Mouse (Mus musculus) intestine, embryonic 15.5 days (tissue): ENCODE measurements at regions not wholly inside any gene's neighbourhood (a gene's known extent, or its start where the extent isn't known, plus 50 kb on each side); places are given as distances from the start of the nearest gene placed in this dataset.
A peak's percentile ranks its signal among the peaks of the same experiment; 100 is the strongest.

Experiments used
- ATAC-seq: fragments of 200-750 bp; cut with Nextera tagmentation; 2 replicates; pipeline ENCODE4 v1.8.0; 2017; ENCODE audit warnings: moderate TSS enrichment, moderate library complexity
- H3K27ac ChIP-seq: fragments of 300-500 bp; sonication (generic); 2 replicates; pipeline ENCODE4 v1.5.1; 2015; ENCODE audit warnings: mild to moderate bottlenecking, inconsistent platforms
- H3K27me3 ChIP-seq: fragments of 300-500 bp; sonication (generic); replicated peaks from 2 replicates; pipeline ENCODE4 v1.6.1; 2015; ENCODE audit warnings: inconsistent platforms
- H3K36me3 ChIP-seq: fragments of 300-500 bp; sonication (generic); 2 replicates; pipeline ENCODE4 v1.6.1; 2015; ENCODE audit warnings: inconsistent platforms
- H3K4me1 ChIP-seq: fragments of 300-500 bp; sonication (generic); replicated peaks from 2 replicates; pipeline ENCODE4 v1.6.1; 2015; ENCODE audit warnings: inconsistent platforms
- H3K4me2 ChIP-seq: fragments of 300-500 bp; sonication (generic); replicated peaks from 2 replicates; pipeline ENCODE4 v1.6.1; 2015; ENCODE audit warnings: mild to moderate bottlenecking, inconsistent platforms
- H3K4me3 ChIP-seq: fragments of 300-500 bp; sonication (generic); replicated peaks from 2 replicates; pipeline ENCODE4 v1.5.1; 2015; ENCODE audit warnings: inconsistent platforms
- H3K9ac ChIP-seq: fragments of 300-500 bp; sonication (generic); 2 replicates; pipeline ENCODE4 v1.6.1; 2015; ENCODE audit warnings: inconsistent platforms
- H3K9me3 ChIP-seq: fragments of 300-500 bp; sonication (generic); 2 replicates; pipeline ENCODE4 v1.6.1; 2016; ENCODE audit warnings: inconsistent platforms
- WGBS: fragments of 180-500 bp; shearing (Covaris S2); methylation state at CpG from one replicate; pipeline ENCODE4 v1.1.7; 2015; 5-methylcytosine and 5-hydroxymethylcytosine counted together

- H3K4me3 ChIP-seq = no peak overlapping the region
- no peak overlapping the region for H3K9ac ChIP-seq
- no peaks in the 10 kb centered on the region for H3K9me3 ChIP-seq
- H3K27me3 ChIP-seq = no peaks in the 10 kb centered on the region
- H3K4me2 ChIP-seq = no peak overlapping the region
- ATAC-seq = no peak
- H3K4me1 ChIP-seq = no peaks in the 10 kb centered on the region
- whole genome bisulfite sequencing = 61% methylated on average over 16 of the region's 16 CpGs
- no peak overlapping the region for H3K27ac ChIP-seq
- H3K36me3 ChIP-seq = no peaks in the 10 kb centered on the region
Measured at GRCm38 (mm10) chr3:144318761-144319467, 113.9 kb upstream of the Lmo4 start.

- Histone ChIP-seq H3K4me1 (no peaks in the 10 kb centered on the region), H3K4me3 (no peak overlapping the region), H3K9me3 (no peaks in the 10 kb centered on the region), H3K9ac (no peak overlapping the region), H3K27ac (no peak overlapping the region), H3K27me3 (no peaks in the 10 kb centered on the region), H3K36me3 (no peaks in the 10 kb centered on the region), H3K4me2 (no peak overlapping the region)
- no peak for ATAC-seq
- WGBS = 78% methylated on average over 5 of the region's 5 CpGs
Measured at GRCm38 (mm10) chr3:144310748-144311147, 105.7 kb upstream of the Lmo4 start.

GRCm38 (mm10) chr3:144308616-144309015 is 103.6 kb upstream of the Lmo4 start:
- H3K9me3 ChIP-seq = no peaks in the 10 kb centered on the region
- no peak overlapping the region for H3K4me2 ChIP-seq
- H3K27ac ChIP-seq = no peak overlapping the region
- no peaks in the 10 kb centered on the region for H3K36me3 ChIP-seq
- no peaks in the 10 kb centered on the region for H3K4me1 ChIP-seq
- no peak overlapping the region for H3K9ac ChIP-seq
- no peak for ATAC-seq
- H3K27me3 ChIP-seq = no peaks in the 10 kb centered on the region
- 71% methylated on average over 4 of the region's 4 CpGs for WGBS
- no peak overlapping the region for H3K4me3 ChIP-seq

GRCm38 (mm10) chr3:144307557-144307956 is 102.5 kb upstream of the Lmo4 start:
- Histone ChIP-seq H3K36me3 (no peaks in the 10 kb centered on the region), H3K4me1 (no peaks in the 10 kb centered on the region), H3K27ac (no peak overlapping the region), H3K9ac (no peak overlapping the region), H3K4me3 (no peak overlapping the region), H3K27me3 (no peaks in the 10 kb centered on the region), H3K4me2 (no peak overlapping the region), H3K9me3 (no peaks in the 10 kb centered on the region)
- 80% methylated on average over 3 of the region's 3 CpGs for WGBS
- ATAC-seq = no peak

- ATAC-seq = no peak
- Histone ChIP-seq H3K4me2 (no peak overlapping the region), H3K9me3 (no peaks in the 10 kb centered on the region), H3K27me3 (no peaks in the 10 kb centered on the region), H3K27ac (no peak overlapping the region), H3K4me1 (no peaks in the 10 kb centered on the region), H3K36me3 (no peaks in the 10 kb centered on the region), H3K4me3 (no peak overlapping the region), H3K9ac (no peak overlapping the region)
- 74% methylated on average over 4 of the region's 4 CpGs for WGBS
Measured at GRCm38 (mm10) chr3:144305456-144305855, 100.4 kb upstream of the Lmo4 start.

- ATAC-seq = no peak
- Histone ChIP-seq H3K4me3 (no peak overlapping the region), H3K36me3 (no peaks in the 10 kb centered on the region), H3K4me1 (no peaks in the 10 kb centered on the region), H3K27ac (no peak overlapping the region), H3K4me2 (no peak overlapping the region), H3K9ac (no peak overlapping the region), H3K27me3 (no peaks in the 10 kb centered on the region), H3K9me3 (no peaks in the 10 kb centered on the region)
- 54% methylated on average over 4 of the region's 4 CpGs for WGBS
Measured at GRCm38 (mm10) chr3:144304924-144305323, 99.9 kb upstream of the Lmo4 start.

GRCm38 (mm10) chr3:144302626-144303025 is 97.6 kb upstream of the Lmo4 start:
- Histone ChIP-seq H3K4me3 (no peak overlapping the region), H3K27ac (no peak overlapping the region), H3K4me2 (no peak overlapping the region), H3K27me3 (no peaks in the 10 kb centered on the region), H3K36me3 (no peaks in the 10 kb centered on the region), H3K9me3 (no peaks in the 10 kb centered on the region), H3K9ac (no peak overlapping the region), H3K4me1 (no peaks in the 10 kb centered on the region)
- WGBS = 82% methylated on average over 3 of the region's 3 CpGs
- peak; percentile 83 for ATAC-seq

- Histone ChIP-seq H3K27ac (no peak overlapping the region), H3K4me3 (no peak overlapping the region), H3K9ac (no peak overlapping the region), H3K36me3 (no peaks in the 10 kb centered on the region), H3K9me3 (no peaks in the 10 kb centered on the region), H3K4me1 (no peaks in the 10 kb centered on the region), H3K4me2 (no peak overlapping the region), H3K27me3 (no peaks in the 10 kb centered on the region)
- WGBS = 62% methylated on average over 3 of the region's 3 CpGs
- ATAC-seq = peak; percentile 66
Measured at GRCm38 (mm10) chr3:144301068-144301467, 96.0 kb upstream of the Lmo4 start.

GRCm38 (mm10) chr3:144299239-144299638 is 94.2 kb upstream of the Lmo4 start:
- no peak for ATAC-seq
- H3K27me3 ChIP-seq = no peaks in the 10 kb centered on the region
- no peak overlapping the region for H3K9ac ChIP-seq
- H3K4me2 ChIP-seq = no peak overlapping the region
- H3K36me3 ChIP-seq = no peaks in the 10 kb centered on the region
- no peaks in the 10 kb centered on the region for H3K4me1 ChIP-seq
- no peak overlapping the region for H3K4me3 ChIP-seq
- H3K27ac ChIP-seq = no peak overlapping the region
- 87% methylated on average over 5 of the region's 5 CpGs for WGBS
- H3K9me3 ChIP-seq = no peaks in the 10 kb centered on the region

- H3K9ac ChIP-seq = no peak overlapping the region
- 78% methylated on average over 3 of the region's 3 CpGs for WGBS
Measured at GRCm38 (mm10) chr3:144289489-144289888, 84.5 kb upstream of the Lmo4 start.

GRCm38 (mm10) chr3:144286100-144286499 is 81.1 kb upstream of the Lmo4 start:
- Histone ChIP-seq H3K4me3 (no peak overlapping the region), H3K36me3 (no peaks in the 10 kb centered on the region), H3K9me3 (no peaks in the 10 kb centered on the region), H3K4me2 (no peak overlapping the region), H3K4me1 (no peaks in the 10 kb centered on the region), H3K27ac (no peak overlapping the region), H3K9ac (no peak overlapping the region), H3K27me3 (no peaks in the 10 kb centered on the region)
- WGBS = 88% methylated on average over 8 of the region's 8 CpGs
- ATAC-seq = no peak

More at GRCm38 (mm10) chr3:144289489-144289888, 84.5 kb upstream of the Lmo4 start:
- Histone ChIP-seq H3K36me3 (no peaks in the 10 kb centered on the region), H3K9me3 (no peaks in the 10 kb centered on the region), H3K4me2 (no peak overlapping the region), H3K4me1 (no peaks in the 10 kb centered on the region), H3K27ac (no peak overlapping the region), H3K4me3 (no peak overlapping the region), H3K27me3 (no peaks in the 10 kb centered on the region)
- no peak for ATAC-seq

GRCm38 (mm10) chr3:144284326-144284725 is 79.3 kb upstream of the Lmo4 start:
- WGBS = 74% methylated on average over 3 of the region's 3 CpGs
- H3K27me3 ChIP-seq = no peaks in the 10 kb centered on the region
- no peak overlapping the region for H3K4me3 ChIP-seq
- H3K9me3 ChIP-seq = no peaks in the 10 kb centered on the region
- H3K4me1 ChIP-seq = no peaks in the 10 kb centered on the region
- H3K9ac ChIP-seq = no peak overlapping the region
- no peak overlapping the region for H3K4me2 ChIP-seq
- no peak for ATAC-seq
- H3K27ac ChIP-seq = no peak overlapping the region
- no peaks in the 10 kb centered on the region for H3K36me3 ChIP-seq

GRCm38 (mm10) chr3:144273115-144273514 is 68.1 kb upstream of the Lmo4 start:
- Histone ChIP-seq H3K36me3 (no peaks in the 10 kb centered on the region), H3K9me3 (no peaks in the 10 kb centered on the region), H3K4me3 (no peak overlapping the region), H3K4me2 (no peak overlapping the region), H3K27me3 (no peaks in the 10 kb centered on the region), H3K9ac (no peak overlapping the region), H3K4me1 (no peaks in the 10 kb centered on the region), H3K27ac (no peak overlapping the region)
- 92% methylated on average over 5 of the region's 5 CpGs for WGBS
- no peak for ATAC-seq
